22 mouse cellular contexts compared by ENCODE assay signal in genomic region chr6:117678276-117678675, GRCm38 (mm10).
DNase-seq lines count a peak whose midpoint lies in the region; ATAC-seq and TF ChIP-seq lines count a peak whose summit lies in the region.
"Had no signal": no experiment of that assay in that cellular context is flagged by ENCODE, and none has a peak within 500 bp of the region (broad histone marks: within the 10 kb centered on the region; RNA-seq: fewer than 3 reads in every experiment).

No protein-coding gene starts in this region.

- no peak overlapping the region for H3K4me2 ChIP-seq in hindbrain, embryonic 12.5 days (replicated peaks)
- H3K4me2 ChIP-seq in liver, postnatal 0 days (ENCODE audit: low read depth, low read length), result no peak overlapping the region
- no peak overlapping the region for H3K4me2 ChIP-seq in kidney, postnatal 0 days (ENCODE audit: low read length)
- no peak overlapping the region for H3K4me2 ChIP-seq in stomach, embryonic 15.5 days
- H3K4me2 ChIP-seq: forebrain, embryonic 12.5 days; hindbrain, embryonic 15.5 days; midbrain, embryonic 12.5 days; neural tube, embryonic 12.5 days had no signal

- H3K9me3 ChIP-seq in hindbrain, embryonic 10.5 days, result no peaks in the 10 kb centered on the region
- no peaks in the 10 kb centered on the region for H3K9me3 ChIP-seq in hindbrain, embryonic 12.5 days (replicated peaks)
- H3K9me3 ChIP-seq in liver, postnatal 0 days (ENCODE audit: low read length), result peaks cover 3% of the 10 kb centered on the region; the same call in 1 of the 2 replicates
- no peaks in the 10 kb centered on the region for H3K9me3 ChIP-seq in kidney, postnatal 0 days (replicated peaks; ENCODE audit: low read length)
- H3K9me3 ChIP-seq in stomach, embryonic 15.5 days, result no peaks in the 10 kb centered on the region
- H3K9me3 ChIP-seq: forebrain, embryonic 12.5 days; hindbrain, embryonic 15.5 days; midbrain, embryonic 12.5 days; neural tube, embryonic 12.5 days had no signal

- no peak for ATAC-seq in hindbrain, embryonic 12.5 days (ENCODE audit: low FRiP score)
- no peak for ATAC-seq in liver, postnatal 0 days
- no peak for ATAC-seq in kidney, postnatal 0 days (replicated peaks; ENCODE audit: low FRiP score, low read depth)
- ATAC-seq in stomach, embryonic 15.5 days (ENCODE audit: insufficient read depth, low FRiP score, low read depth), result no peak

- H3K36me3 ChIP-seq in hindbrain, embryonic 10.5 days, result no peaks in the 10 kb centered on the region
- H3K36me3 ChIP-seq in hindbrain, embryonic 12.5 days, result no peaks in the 10 kb centered on the region
- no peaks in the 10 kb centered on the region for H3K36me3 ChIP-seq in liver, postnatal 0 days (replicated peaks; ENCODE audit: insufficient read depth, low read length)
- H3K36me3 ChIP-seq in kidney, postnatal 0 days (ENCODE audit: insufficient read depth, low read length), result no peaks in the 10 kb centered on the region
- H3K36me3 ChIP-seq in stomach, embryonic 15.5 days, result no peaks in the 10 kb centered on the region
- H3K36me3 ChIP-seq: forebrain, embryonic 12.5 days; hindbrain, embryonic 15.5 days; midbrain, embryonic 12.5 days; neural tube, embryonic 12.5 days had no signal

- no peak for TF ChIP-seq EP300 in liver, postnatal 0 days (IDR thresholded peaks at IDR 0.05; ENCODE audit: low read depth)

- H3K9ac ChIP-seq in hindbrain, embryonic 12.5 days, result no peak overlapping the region
- H3K9ac ChIP-seq in liver, postnatal 0 days (replicated peaks), result no peak overlapping the region
- no peak overlapping the region for H3K9ac ChIP-seq in kidney, postnatal 0 days (ENCODE audit: low read depth, low read length)
- no peak overlapping the region for H3K9ac ChIP-seq in stomach, embryonic 15.5 days
- H3K9ac ChIP-seq: forebrain, embryonic 12.5 days; hindbrain, embryonic 15.5 days; midbrain, embryonic 12.5 days; neural tube, embryonic 12.5 days had no signal

- peaks cover 9% of the 10 kb centered on the region for H3K4me1 ChIP-seq in hindbrain, embryonic 10.5 days (replicated peaks)
- H3K4me1 ChIP-seq in hindbrain, embryonic 12.5 days, result peaks cover 6% of the 10 kb centered on the region
- no peaks in the 10 kb centered on the region for H3K4me1 ChIP-seq in liver, postnatal 0 days (ENCODE audit: insufficient read depth)
- peaks cover 6% of the 10 kb centered on the region; the same call in 1 of the 2 replicates for H3K4me1 ChIP-seq in kidney, postnatal 0 days (replicated peaks; ENCODE audit: insufficient read depth, low read length)
- peaks cover 6% of the 10 kb centered on the region; the same call in 1 of the 2 replicates for H3K4me1 ChIP-seq in stomach, embryonic 15.5 days
- H3K4me1 ChIP-seq: hindbrain, embryonic 15.5 days; midbrain, embryonic 12.5 days had no signal

- H3K4me3 ChIP-seq in hindbrain, embryonic 10.5 days, result no peak overlapping the region
- H3K4me3 ChIP-seq in hindbrain, embryonic 12.5 days, result no peak overlapping the region
- H3K4me3 ChIP-seq in liver, postnatal 0 days (ENCODE audit: low read depth, low read length), result no peak overlapping the region
- no peak overlapping the region for H3K4me3 ChIP-seq in kidney, postnatal 0 days (replicated peaks; ENCODE audit: low read depth, low read length)
- H3K4me3 ChIP-seq in stomach, embryonic 15.5 days (replicated peaks), result no peak overlapping the region
- H3K4me3 ChIP-seq: forebrain, embryonic 12.5 days; hindbrain, embryonic 15.5 days; layer of hippocampus, adult 2 months; midbrain, embryonic 12.5 days; neural tube, embryonic 12.5 days had no signal

- no peak for DNase-seq in hindbrain, embryonic 10.5 days (ENCODE audit: low spot score)
- DNase-seq in liver, postnatal 0 days, result no peak
- DNase-seq in liver, result no peak
- DNase-seq in kidney, postnatal 0 days (ENCODE audit: low spot score), result peak; percentile 66
- no peak for DNase-seq in frontal cortex, postnatal 25 days (ENCODE audit: low spot score in 2 of 2)
- DNase-seq in c-Kit-positive CD71-positive TER-119-positive erythroid progenitor cells, embryonic 14.5 days (ENCODE audit: low spot score), result no peak
- DNase-seq: adrenal gland, postnatal 14 days; cerebellum, adult 9-10 months; gastrocnemius, postnatal 36 days; heart, postnatal 36 days; layer of hippocampus, postnatal 36 days; lung, postnatal 14 days; right cerebral cortex, postnatal 14 days; thymus, adult 18-20 months; thymus, postnatal 36 days had no signal

- no peak for TF ChIP-seq CTCF in liver, postnatal 0 days (IDR thresholded peaks at IDR 0.05; ENCODE audit: low read depth)
- TF ChIP-seq CTCF in kidney, postnatal 0 days (IDR thresholded peaks at IDR 0.05; ENCODE audit: low read depth), result no peak

- H3K27ac ChIP-seq in hindbrain, embryonic 10.5 days, result peak overlapping the region; percentile 16; the same call in 1 of the 2 replicates
- no peak overlapping the region for H3K27ac ChIP-seq in hindbrain, embryonic 12.5 days
- H3K27ac ChIP-seq in liver, postnatal 0 days (ENCODE audit: low read depth), result peak overlapping the region; percentile 45; the same call in 1 of the 2 replicates
- H3K27ac ChIP-seq in kidney, postnatal 0 days, result peak overlapping the region; percentile 54; the same call in 1 of the 2 replicates
- peak overlapping the region; percentile 52; the same call in 1 of the 2 replicates for H3K27ac ChIP-seq in stomach, embryonic 15.5 days
- H3K27ac ChIP-seq: forebrain, embryonic 12.5 days; hindbrain, embryonic 15.5 days; layer of hippocampus, adult 2 months; midbrain, embryonic 12.5 days; neural tube, embryonic 12.5 days had no signal

- 79% methylated on average over 5 of the region's 5 CpGs for WGBS in hindbrain, embryonic 10.5 days
- WGBS in hindbrain, embryonic 12.5 days, result 75% methylated on average over 5 of the region's 5 CpGs
- 59% methylated on average over 5 of the region's 5 CpGs for WGBS in liver, postnatal 0 days (ENCODE audit: insufficient replicate concordance)
- 58% methylated on average over 5 of the region's 5 CpGs for WGBS in kidney, postnatal 0 days
- WGBS in stomach, embryonic 15.5 days, result 39% methylated on average over 5 of the region's 5 CpGs

- no peaks in the 10 kb centered on the region for H3K27me3 ChIP-seq in hindbrain, embryonic 10.5 days (ENCODE audit: insufficient read depth, poor library complexity, severe bottlenecking)
- H3K27me3 ChIP-seq in hindbrain, embryonic 12.5 days, result no peaks in the 10 kb centered on the region
- no peaks in the 10 kb centered on the region for H3K27me3 ChIP-seq in liver, postnatal 0 days (ENCODE audit: insufficient read depth, low read length)
- H3K27me3 ChIP-seq in kidney, postnatal 0 days (ENCODE audit: insufficient read depth, low read length), result no peaks in the 10 kb centered on the region
- H3K27me3 ChIP-seq in stomach, embryonic 15.5 days (replicated peaks), result no peaks in the 10 kb centered on the region
- H3K27me3 ChIP-seq: forebrain, embryonic 12.5 days; hindbrain, embryonic 15.5 days; midbrain, embryonic 12.5 days; neural tube, embryonic 12.5 days had no signal
